ENCODE assay signal across 10 mouse cellular contexts in genomic region chr8:123826001-123826400, GRCm38 (mm10). TPM values are rescaled to one million over a fixed set of nuclear protein-coding genes. Genes with fewer than 3 reads are reported as not detected.
DNase-seq lines count a peak whose midpoint lies in the region; TF ChIP-seq lines count a peak whose summit lies in the region.
"Had no signal": no experiment of that assay in that cellular context is flagged by ENCODE, and none has a peak within 500 bp of the region (broad histone marks: within the 10 kb centered on the region; RNA-seq: fewer than 3 reads in every experiment).

No protein-coding gene starts in this region.

- H3K4me1 ChIP-seq in thymus, adult 2 months (replicated peaks; ENCODE audit: control insufficient read depth, insufficient read depth, low read length): no peaks in the 10 kb centered on the region
- peaks cover 9% of the 10 kb centered on the region; the same call in 1 of the 2 replicates for H3K4me1 ChIP-seq in embryonic facial prominence, embryonic 10.5 days

- no peak overlapping the region for H3K4me3 ChIP-seq in gastrocnemius, adult 2 months
- no peak overlapping the region for H3K4me3 ChIP-seq in thymus, adult 2 months (ENCODE audit: control insufficient read depth, insufficient read depth, low read length)
- no peak overlapping the region for H3K4me3 ChIP-seq in embryonic facial prominence, embryonic 10.5 days

- no peak for TF ChIP-seq POLR2A in thymus, adult 2 months (IDR thresholded peaks at IDR 0.05; ENCODE audit: control insufficient read depth, extremely low read depth, insufficient read depth, low read length, poor library complexity)

- TF ChIP-seq CTCF in gastrocnemius, adult 2 months (IDR thresholded peaks at IDR 0.05): peak; percentile 36
- TF ChIP-seq CTCF in thymus, adult 2 months (IDR thresholded peaks at IDR 0.05; ENCODE audit: borderline replicate concordance, control insufficient read depth, extremely low read depth, insufficient read depth, low read length, poor library complexity): peak; percentile 58

- DNase-seq in gastrocnemius, adult 2 months: no peak
- no peak for DNase-seq in gastrocnemius, postnatal 36 days
- no peak for DNase-seq in thymus, adult 2 months
- DNase-seq in thymus, postnatal 14 days: no peak
- DNase-seq in embryonic facial prominence, embryonic 10.5 days (ENCODE audit: low spot score): peak; percentile 49
- no peak for DNase-seq in right cerebral cortex, adult 18-20 months
- no peak for DNase-seq in adrenal gland, postnatal 14 days
- DNase-seq in thymus, postnatal 25 days: no peak
- DNase-seq: kidney, postnatal 14 days had no signal

- H3K27me3 ChIP-seq in thymus, adult 2 months (ENCODE audit: control insufficient read depth, insufficient read depth, low read length): no peaks in the 10 kb centered on the region
- H3K27me3 ChIP-seq in embryonic facial prominence, embryonic 10.5 days (replicated peaks; ENCODE audit: low read depth, poor library complexity, severe bottlenecking): no peaks in the 10 kb centered on the region

- intact Hi-C loops in gastrocnemius, adult 2 months (cut with DNase I): no loop called here
- intact Hi-C loops in gastrocnemius, postnatal 36 days (cut with DNase I): no loop called here

- peaks cover 4% of the 10 kb centered on the region; the same call in 1 of the 2 replicates for H3K9me3 ChIP-seq in embryonic facial prominence, embryonic 10.5 days

- 82% methylated on average over 9 of the region's 9 CpGs for WGBS in thymus, adult 2 months
- 66% methylated on average over 9 of the region's 9 CpGs for WGBS in embryonic facial prominence, embryonic 10.5 days

- H3K36me3 ChIP-seq in thymus, adult 2 months (ENCODE audit: control insufficient read depth, insufficient read depth, low read length): no peaks in the 10 kb centered on the region
- peaks cover 93% of the 10 kb centered on the region for H3K36me3 ChIP-seq in embryonic facial prominence, embryonic 10.5 days (replicated peaks)

- no peak overlapping the region for H3K27ac ChIP-seq in gastrocnemius, adult 2 months
- H3K27ac ChIP-seq in thymus, adult 2 months (ENCODE audit: control insufficient read depth, insufficient read depth, low read length): no peak overlapping the region
- H3K27ac ChIP-seq in embryonic facial prominence, embryonic 10.5 days (replicated peaks): no peak overlapping the region
- H3K27ac ChIP-seq: macrophage had no signal

RNA-seq across cellular contexts. Expression of gene Rab4a, which starts 20.2 kb away (rescaled TPM):
- total RNA-seq in gastrocnemius, adult 2 months (2021): 10 to 100 TPM; 12.0 to 12.4 TPM
- total RNA-seq in gastrocnemius, postnatal 36 days (2021): 10 to 100 TPM; 10.5 to 11.7 TPM
- 4.4 and 5.1 TPM in 2 replicates for polyA plus RNA-seq in thymus, adult 2 months (2012; rRNA removed)
- polyA plus RNA-seq in embryonic facial prominence, embryonic 10.5 days (2016; fragmentation: Nextera tagmentation; extraction: Ambion mirVana): 56.8 and 58.0 TPM in 2 replicates
- 18.9 and 20.0 TPM in 2 replicates for total RNA-seq in adrenal gland, postnatal 14 days (2021)

RNA-seq across cellular contexts. Expression of gene Ccsap, which starts 34.0 kb away (rescaled TPM):
- total RNA-seq in gastrocnemius, adult 2 months (2021): under 1 TPM; 0.42 to 0.46 TPM
- total RNA-seq in gastrocnemius, postnatal 36 days (2021): under 1 TPM; 0.54 to 0.66 TPM
- polyA plus RNA-seq in thymus, adult 2 months (2012; rRNA removed): 7.3 and 9.6 TPM in 2 replicates
- 5.4 and 5.6 TPM in 2 replicates for polyA plus RNA-seq in embryonic facial prominence, embryonic 10.5 days (2016; fragmentation: Nextera tagmentation; extraction: Ambion mirVana)
- 3.8 and 4.1 TPM in 2 replicates for total RNA-seq in adrenal gland, postnatal 14 days (2021)
